Mouse (Mus musculus) ES-E14 (cell line): ENCODE data around the gene Prr22. TPM values are rescaled to one million over a fixed set of nuclear protein-coding genes. Genes with fewer than 3 reads are reported as not detected.

Experiments used
- DNase-seq: peaks from one replicate; pipeline ENCODE4 v3.0.0-alpha.2; 2013; ENCODE audit warnings: low read depth, low spot score
- H3K27ac ChIP-seq: 2 replicates; pipeline ENCODE4 v1.5.1; 2012; ENCODE audit warnings: low read depth, mild to moderate bottlenecking, low read length, moderate library complexity, mixed read lengths; ENCODE audit not compliant: poor library complexity, insufficient read depth, severe bottlenecking
- H3K36me3 ChIP-seq: 2 replicates; pipeline ENCODE4 v1.6.1; 2012; ENCODE audit warnings: mild to moderate bottlenecking, low read length, moderate library complexity, mixed read lengths; ENCODE audit not compliant: control insufficient read depth, poor library complexity, insufficient read depth, severe bottlenecking
- H3K4me1 ChIP-seq, 2 experiments: fragments of 150-350 bp in 1 of 2; sonication (generic) in 1 of 2; 2 replicates each; pipeline ENCODE4 v1.6.1; 2012; ENCODE audit warnings: low read length in 2 of 2, mild to moderate bottlenecking in 1 of 2, mixed read lengths in 1 of 2; ENCODE audit not compliant: control insufficient read depth in 2 of 2, insufficient read depth in 2 of 2, poor library complexity in 1 of 2
- H3K4me3 ChIP-seq, 2 experiments: fragments of 150-350 bp in 1 of 2; sonication (generic) in 1 of 2; 2 replicates each; pipeline ENCODE4 v1.5.1; 2012; ENCODE audit warnings: low read length in 2 of 2, low read depth in 1 of 2, mild to moderate bottlenecking in 1 of 2, mixed read lengths in 1 of 2; ENCODE audit not compliant: insufficient read depth in 1 of 2, poor library complexity in 1 of 2, severe bottlenecking in 1 of 2
- H3K9ac ChIP-seq: 2 replicates; pipeline ENCODE4 v1.6.1; 2012; ENCODE audit warnings: low read depth, mild to moderate bottlenecking, low read length, mixed read lengths; ENCODE audit not compliant: poor library complexity, insufficient read depth, severe bottlenecking
- H3K9me3 ChIP-seq: fragments of 150-350 bp; sonication (generic); 2 replicates; pipeline ENCODE4 v1.6.1; 2012; ENCODE audit warnings: low read depth, mild to moderate bottlenecking, low read length; ENCODE audit not compliant: control insufficient read depth, insufficient read depth
- CHD2 ChIP-seq: IDR thresholded peaks from 2 replicates; pipeline ENCODE4 v1.6.1; 2014; ENCODE audit warnings: mild to moderate bottlenecking, low read depth, low read length, inconsistent platforms
- HCFC1 ChIP-seq: IDR thresholded peaks from 2 replicates; pipeline ENCODE4 v1.6.1; 2012; ENCODE audit warnings: low read length, inconsistent platforms, borderline replicate concordance; ENCODE audit not compliant: insufficient read depth
- MAFK ChIP-seq: IDR thresholded peaks from 2 replicates; pipeline ENCODE4 v1.6.1; 2014; ENCODE audit warnings: mild to moderate bottlenecking, low read depth, low read length, inconsistent platforms; ENCODE audit not compliant: insufficient read depth
- ZC3H11A ChIP-seq: IDR thresholded peaks from 2 replicates; pipeline ENCODE4 v1.6.1; 2012; ENCODE audit warnings: low read depth, mild to moderate bottlenecking, inconsistent platforms, low read length, borderline replicate concordance
- ZNF384 ChIP-seq: IDR thresholded peaks from 2 replicates; pipeline ENCODE4 v1.6.1; 2012; ENCODE audit warnings: low read depth, low read length, inconsistent platforms
- in situ Hi-C, 2 experiments: fragments of 600-800 bp; cut with MboI; formaldehyde crosslinking; loops; one replicate each; pipeline ENCODE4 v1.15.1; 2025; ENCODE audit warnings: low sequenced_read_pairs in 2 of 2, inconsistent platforms in 1 of 2; ENCODE audit not compliant: unreplicated experiment in 2 of 2
- total RNA-seq: library from RNA; depleted of rRNA; stranded (reverse); fragments of 300-350 nt; gene quantifications from 2 replicates; pipeline ENCODE4 v1.2.3, GENCODE M21; 2012

Gene Prr22
- total RNA-seq, 1 experiment = 1.2 TPM

- Histone ChIP-seq H3K4me3 (peak overlapping the region; percentile 70 to 83; a peak in 3 of 4 replicates), H3K9ac (no peak overlapping the region), H3K9me3 (no peaks in the 10 kb centered on the region), H3K27ac (no peak overlapping the region), H3K4me1 (peaks cover 0 to 30% of the 10 kb centered on the region in 2 experiments; a peak in 2 of 4 replicates), H3K36me3 (no peaks in the 10 kb centered on the region)
- in situ Hi-C loops = no loop called here
- no peak for TF ChIP-seq MAFK
- no peak for TF ChIP-seq ZC3H11A
- no peak for TF ChIP-seq CHD2
- TF ChIP-seq ZNF384 = no peak
- no peak for TF ChIP-seq HCFC1
- peak; percentile 92 for DNase-seq
These were observed 11.9 kb upstream of the Prr22 start for GRCm38 (mm10) chr17:56758132-56758531.

GRCm38 (mm10) chr17:56759261-56759660, 10.8 kb upstream of the Prr22 start:
- Histone ChIP-seq H3K27ac (no peak overlapping the region), H3K4me1 (peaks cover 0 to 25% of the 10 kb centered on the region in 2 experiments; a peak in 2 of 4 replicates), H3K9ac (no peak overlapping the region), H3K36me3 (no peaks in the 10 kb centered on the region), H3K9me3 (no peaks in the 10 kb centered on the region), H3K4me3 (no peak overlapping the region)
- no peak for DNase-seq
- TF ChIP-seq HCFC1 = no peak
- no peak for TF ChIP-seq ZNF384
- TF ChIP-seq ZC3H11A = no peak
- no peak for TF ChIP-seq CHD2
- no peak for TF ChIP-seq MAFK
- in situ Hi-C loops = no loop called here

DNA sequence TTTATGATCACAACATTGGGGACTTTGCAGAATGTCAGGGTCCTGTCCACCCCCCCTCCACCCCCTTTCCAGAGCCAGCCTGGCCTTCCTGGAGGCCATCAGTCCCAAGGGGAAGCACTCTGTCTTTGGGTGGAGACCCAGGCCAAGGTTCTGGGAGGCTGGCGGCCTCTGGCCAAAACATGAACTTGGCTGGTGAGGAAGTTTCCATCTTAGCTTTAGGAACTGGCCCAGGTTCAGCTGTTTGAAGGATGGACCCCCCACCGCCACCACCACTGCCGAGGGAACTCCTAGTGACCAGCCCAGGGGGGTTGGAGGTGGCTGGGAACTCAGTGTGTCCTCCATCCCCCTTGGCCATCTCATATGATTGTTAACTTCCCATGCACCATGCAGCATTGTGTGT, 9.0 kb upstream of the Prr22 start:
- H3K36me3 ChIP-seq = no peaks in the 10 kb centered on the region
- peaks cover 0 to 19% of the 10 kb centered on the region in 2 experiments; a peak in 2 of 4 replicates for H3K4me1 ChIP-seq
- no peak overlapping the region for H3K27ac ChIP-seq
- DNase-seq = no peak
- no peak overlapping the region for H3K4me3 ChIP-seq
- TF ChIP-seq MAFK (no peak), ZC3H11A (no peak), HCFC1 (no peak), ZNF384 (no peak), CHD2 (no peak)
- H3K9ac ChIP-seq = no peak overlapping the region
- in situ Hi-C loops = no loop called here
- no peaks in the 10 kb centered on the region for H3K9me3 ChIP-seq

- Histone ChIP-seq H3K4me3 (peak overlapping the region; percentile 72 to 74), H3K9ac (peak overlapping the region; percentile 78), H3K4me1 (peaks cover 0 to 15% of the 10 kb centered on the region in 2 experiments; a peak in 2 of 4 replicates), H3K27ac (peak overlapping the region; percentile 14; the same call in 1 of the 2 replicates), H3K9me3 (no peaks in the 10 kb centered on the region), H3K36me3 (peaks cover 4% of the 10 kb centered on the region; the same call in 1 of the 2 replicates)
- TF ChIP-seq ZNF384 (no peak), HCFC1 (no peak), MAFK (no peak), ZC3H11A (no peak)
- in situ Hi-C loops = no loop called here
- DNase-seq = no peak
These were observed 8.0 kb upstream of the Prr22 start for GRCm38 (mm10) chr17:56761991-56762410.
